Mouse (Mus musculus) heart, postnatal 0 days (tissue): ENCODE results near the gene Eddm3b.

Experiments used
- CTCF ChIP-seq: IDR thresholded peaks from 2 replicates; pipeline ENCODE4 v1.5.1; 2016; ENCODE audit warnings: antibody characterized with exemption, control low read depth, low read depth
- EP300 ChIP-seq: IDR thresholded peaks from 2 replicates; pipeline ENCODE4 v1.6.1; 2016; ENCODE audit warnings: antibody characterized with exemption, low read depth

DNA sequence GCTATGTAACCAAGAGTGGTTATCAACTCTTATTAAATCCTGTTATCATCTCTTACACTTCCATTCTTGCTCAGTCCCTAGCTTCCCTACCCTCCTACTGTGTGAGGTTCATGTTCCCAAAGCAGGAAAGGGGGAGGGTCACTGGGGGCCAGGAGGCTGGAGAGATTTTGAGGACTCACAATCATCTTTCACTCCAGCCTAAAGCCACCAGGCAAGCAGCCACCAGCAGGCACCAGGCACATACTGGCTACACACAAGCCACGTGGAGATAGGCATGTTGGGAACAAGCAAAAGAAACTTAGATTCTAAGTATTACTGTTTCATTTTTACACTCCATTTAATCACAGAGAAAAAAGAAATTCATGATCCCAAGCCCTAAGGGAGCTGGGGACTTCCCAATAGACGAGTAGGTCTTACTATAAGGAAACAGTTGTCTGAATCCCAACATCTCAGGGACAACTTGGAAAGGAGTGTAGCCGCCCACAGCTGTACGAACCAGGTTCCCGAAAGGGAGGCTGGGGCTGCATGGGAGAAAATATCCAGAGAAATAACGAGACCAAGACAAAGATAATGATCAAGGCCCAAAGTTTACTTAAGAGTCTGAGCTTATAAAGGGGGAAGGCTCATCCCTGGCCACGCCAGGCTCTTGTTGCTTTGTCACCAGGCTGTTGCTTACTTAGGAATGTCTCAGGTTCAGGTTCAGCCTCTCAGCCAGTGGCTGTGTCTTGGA, 17.0 kb downstream of the Eddm3b start:
- TF ChIP-seq CTCF (no peak), EP300 (no peak)
